Mouse (Mus musculus) gastrocnemius, adult 8-10 months (tissue): ENCODE data around the gene Cxcl2. TPM values are rescaled to one million over a fixed set of nuclear protein-coding genes. Genes with fewer than 3 reads are reported as not detected.

Experiments
- DNase-seq, 2 experiments: peaks; one replicate each; pipeline ENCODE4 v3.0.0; 2022; ENCODE audit warnings: low spot score in 2 of 2
- total RNA-seq, 4 experiments: library from RNA; stranded (reverse); gene quantifications; 2 replicates each; pipeline ENCODE4 v1.2.4; 2022

Cxcl2 gene
- total RNA-seq, 4 experiments from 2014 or later: not detected

GRCm38 (mm10) chr5:90891464-90891813 is 12.2 kb upstream of the Cxcl2 start:
- no peak for DNase-seq

GRCm38 (mm10) chr5:90894231-90894630 is 9.4 kb upstream of the Cxcl2 start:
- no peak for DNase-seq

GRCm38 (mm10) chr5:90897429-90897828 is 6.2 kb upstream of the Cxcl2 start:
- DNase-seq: no peak

- no peak for DNase-seq
These were observed 4.4 kb upstream of the Cxcl2 start for GRCm38 (mm10) chr5:90899308-90899707.

- no peak for DNase-seq
These were observed 3.5 kb upstream of the Cxcl2 start for GRCm38 (mm10) chr5:90900147-90900546.

- DNase-seq: no peak
These were observed 3.0 kb upstream of the Cxcl2 start for GRCm38 (mm10) chr5:90900688-90901087.

- DNase-seq: no peak
These were observed 1.1 kb upstream of the Cxcl2 start for GRCm38 (mm10) chr5:90902380-90903260.

- DNase-seq: peak in 1 of 2 experiments; percentile 16
These were observed 5.3 kb downstream of the Cxcl2 start for GRCm38 (mm10) chr5:90908983-90909382.

- DNase-seq: no peak
These were observed 15.8 kb downstream of the Cxcl2 start for GRCm38 (mm10) chr5:90919495-90919894.

- no peak for DNase-seq
These were observed 19.3 kb downstream of the Cxcl2 start for GRCm38 (mm10) chr5:90922958-90923357.

GRCm38 (mm10) chr5:90930546-90930945 is 26.9 kb downstream of the Cxcl2 start:
- DNase-seq: no peak

GRCm38 (mm10) chr5:90930971-90931851 is 27.5 kb downstream of the Cxcl2 start, which contains the start of gene Mthfd2l:
Gene Mthfd2l, plus strand, starts transcription at chr5:90931117.
- DNase-seq: peak; percentile 69 to 74

GRCm38 (mm10) chr5:90931911-90932310 is 28.2 kb downstream of the Cxcl2 start:
- no peak for DNase-seq

- no peak for DNase-seq
These were observed 33.0 kb downstream of the Cxcl2 start for GRCm38 (mm10) chr5:90936706-90937105.

- no peak for DNase-seq
These were observed 41.8 kb downstream of the Cxcl2 start for GRCm38 (mm10) chr5:90945453-90945852.

- no peak for DNase-seq
These were observed 45.8 kb downstream of the Cxcl2 start for GRCm38 (mm10) chr5:90949499-90949898.

- no peak for DNase-seq
These were observed 47.8 kb downstream of the Cxcl2 start for GRCm38 (mm10) chr5:90951475-90951874.

GRCm38 (mm10) chr5:90952731-90953481 is 49.2 kb downstream of the Cxcl2 start:
- DNase-seq: no peak
